Mouse (Mus musculus) spleen, postnatal 4 days (tissue): Measurements from ENCODE around the gene Olfr870.
"Not testable (repeated sequence)": the region's sequence is repeated elsewhere in the genome, so short reads cannot be mapped to it uniquely, and the experiment has no call there.

ENCODE experiments used
- DNase-seq, 2 experiments: peaks; one replicate each; pipeline ENCODE4 v3.0.0; 2022; ENCODE audit warnings: low spot score in 2 of 2

Gene Olfr870

GRCm38 (mm10) chr9:20173957-20174356 lies at the start of gene Olfr870:
Gene Olfr870, minus strand, starts transcription at chr9:20174057.
- no peak for DNase-seq

DNA sequence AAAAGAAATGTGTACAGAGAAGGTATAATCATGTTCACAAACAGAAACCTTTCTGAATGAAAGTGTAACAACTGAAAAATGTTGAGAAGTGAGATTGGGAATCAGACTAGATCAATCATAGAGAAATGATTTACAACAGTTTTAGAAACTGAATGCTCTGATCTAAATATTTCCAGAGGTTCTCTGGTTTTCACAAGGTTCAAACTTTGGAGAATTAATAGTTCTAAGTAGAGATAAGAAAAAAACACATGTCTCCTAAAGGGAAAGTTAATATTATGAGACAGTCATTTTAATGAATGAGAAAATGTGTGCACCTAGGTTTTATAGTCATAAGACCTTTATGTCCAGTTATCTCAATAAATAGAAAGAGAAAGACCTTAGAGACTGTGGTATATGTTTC lies 38.0 kb upstream of the Olfr870 start, which contains the start of gene Olfr871:
Gene Olfr871, plus strand, starts transcription at position 301 of the 400 bp plus-strand sequence.
- no peak for DNase-seq

- no peak for DNase-seq
These were observed 37.6 kb upstream of the Olfr870 start for GRCm38 (mm10) chr9:20211477-20211876.

DNA sequence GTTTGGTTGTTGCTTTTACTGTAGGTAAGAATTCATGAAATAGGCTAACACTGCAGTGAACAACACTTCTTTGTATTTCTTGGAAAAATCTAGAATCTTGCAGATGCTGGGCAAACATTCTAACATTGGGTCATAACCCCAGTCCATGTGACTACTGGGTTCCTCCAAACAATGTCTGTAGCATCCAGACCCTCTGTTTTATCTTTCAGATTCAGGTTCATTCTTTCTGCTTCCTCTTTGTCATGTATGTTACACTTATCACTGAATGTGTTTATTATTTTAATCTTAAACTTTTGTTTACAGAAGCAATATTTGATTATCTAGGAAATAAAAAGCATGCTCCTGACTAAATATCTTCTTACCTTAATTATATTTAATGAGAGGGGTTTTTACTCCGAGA lies 37.0 kb upstream of the Olfr870 start:
- no peak for DNase-seq

DNA sequence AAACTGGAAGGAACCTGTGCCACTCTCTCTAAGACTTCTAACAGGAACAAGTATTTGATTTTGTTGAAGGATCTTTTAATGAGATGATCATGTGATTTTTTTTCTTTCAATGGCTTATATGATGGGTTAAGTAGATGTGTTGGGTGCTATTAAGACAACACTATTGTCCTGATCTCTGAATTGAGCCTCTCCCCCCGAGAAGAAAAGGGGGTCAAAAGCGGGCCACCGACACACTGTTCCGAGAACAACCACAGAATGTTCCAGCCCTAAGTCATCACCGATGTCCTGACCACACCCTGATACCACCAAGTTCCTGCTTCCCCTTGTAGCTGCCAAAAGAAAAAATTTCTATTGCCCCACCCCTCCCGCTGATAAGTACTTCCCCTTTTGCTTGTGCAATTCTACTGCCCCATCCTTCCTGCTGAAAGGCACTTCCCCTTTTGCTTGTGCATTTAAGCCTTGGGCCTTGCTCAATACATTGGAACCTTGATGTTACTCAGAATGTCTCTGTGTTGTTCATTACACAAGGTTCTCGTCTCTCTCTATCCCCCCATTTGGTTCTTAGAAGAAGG lies 29.6 kb upstream of the Olfr870 start:
- not testable (repeated sequence) for DNase-seq

DNA sequence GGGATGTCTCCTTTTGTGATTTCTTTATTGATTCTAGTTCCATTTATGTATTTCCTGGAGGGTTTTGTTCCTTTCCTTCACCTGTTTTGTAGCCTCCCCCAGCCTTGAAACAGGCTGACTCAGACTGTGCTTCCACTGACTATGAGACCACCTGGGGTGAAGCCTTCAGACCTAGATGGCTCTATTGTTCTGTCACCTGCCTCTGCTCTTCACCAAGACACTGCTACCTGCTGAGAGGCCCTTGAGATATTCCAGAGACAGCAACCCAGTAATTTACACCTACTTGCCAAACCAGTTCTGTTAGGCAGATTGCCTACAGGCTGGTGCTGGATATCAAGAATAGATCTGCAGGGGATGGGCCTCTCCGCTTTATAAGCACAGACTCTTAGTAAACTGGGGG lies 28.3 kb upstream of the Olfr870 start:
- no peak for DNase-seq

GRCm38 (mm10) chr9:20179463-20179862 lies 5.6 kb upstream of the Olfr870 start:
- DNase-seq: no peak

DNA sequence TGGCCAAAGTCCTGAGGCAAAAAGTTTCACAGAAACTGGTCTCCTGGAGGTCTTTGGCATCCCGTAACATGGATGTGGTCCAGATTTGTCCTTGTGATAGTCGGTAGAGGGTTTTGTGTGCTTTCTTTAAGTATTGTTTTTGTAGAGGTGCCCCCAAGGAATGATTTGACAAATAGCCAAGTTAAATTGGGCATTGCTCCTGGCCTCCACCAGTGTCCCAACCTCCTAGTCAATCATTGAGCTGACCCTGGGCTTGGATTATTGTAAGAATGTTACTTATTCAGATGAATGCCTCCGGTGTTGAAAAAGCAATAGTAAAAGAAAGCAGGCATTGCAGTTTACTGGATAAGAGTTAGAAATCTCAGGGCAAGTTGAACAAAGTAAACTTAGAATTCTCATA lies 24.2 kb downstream of the Olfr870 start:
- DNase-seq: no peak

GRCm38 (mm10) chr9:20128709-20129108 lies 45.1 kb downstream of the Olfr870 start, which contains the start of gene Olfr869:
Gene Olfr869, plus strand, starts transcription at chr9:20129009.
- no peak for DNase-seq
